Mouse (Mus musculus): ENCODE data around the gene Dnah12.
"Not testable (repeated sequence)": the region's sequence is repeated elsewhere in the genome, so short reads cannot be mapped to it uniquely, and the experiment has no call there.

Gene Dnah12

DNA sequence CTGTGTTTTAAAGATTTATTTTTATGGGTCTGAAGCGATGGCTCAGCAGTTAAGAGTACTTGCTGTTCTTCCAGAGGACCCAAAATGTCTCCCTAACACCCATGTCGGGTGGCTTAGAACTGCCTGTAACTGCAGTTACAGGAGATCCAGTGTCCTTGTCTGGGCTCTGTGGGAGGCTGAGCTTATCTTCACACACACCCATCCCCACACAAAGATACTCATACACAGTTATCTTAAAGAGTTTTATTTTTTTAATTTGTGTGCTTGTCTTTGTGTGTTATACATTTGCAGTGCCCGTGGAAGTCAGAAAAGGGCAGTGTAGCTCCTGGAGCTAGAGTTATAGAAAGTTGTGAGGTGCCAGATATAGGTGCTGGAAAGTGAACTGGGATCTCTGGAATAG lies 197.7 kb downstream of the Dnah12 start:
- DNase-seq, result no peak

DNA sequence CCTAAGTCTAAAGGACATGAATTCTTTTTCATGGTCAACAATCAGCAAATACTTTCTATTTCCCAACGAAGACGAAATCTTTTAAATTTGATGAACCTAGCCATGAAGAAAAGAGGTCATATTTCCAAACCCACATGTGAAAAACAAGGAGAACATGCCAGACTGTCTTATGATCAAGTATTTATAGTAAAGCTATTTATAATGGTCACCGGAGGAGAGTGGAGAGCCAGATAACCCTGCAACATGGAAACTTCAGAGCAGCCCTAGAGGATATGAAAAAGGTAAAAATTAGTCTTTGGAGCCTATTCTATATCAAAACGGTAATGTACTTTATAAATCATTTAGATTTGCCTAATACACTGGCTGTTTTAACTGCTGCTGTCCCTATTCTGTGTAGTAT lies 201.3 kb downstream of the Dnah12 start, which contains the start of gene Asb14:
Gene Asb14 (plus strand): TSS at position 166 of the 400 bp plus-strand sequence.
- no peak for DNase-seq

GRCm38 (mm10) chr14:26899490-26899889 lies 206.4 kb downstream of the Dnah12 start:
- DNase-seq, result no peak

- DNase-seq, result no peak
Measured at GRCm38 (mm10) chr14:26900893-26901292, 207.8 kb downstream of the Dnah12 start.

DNA sequence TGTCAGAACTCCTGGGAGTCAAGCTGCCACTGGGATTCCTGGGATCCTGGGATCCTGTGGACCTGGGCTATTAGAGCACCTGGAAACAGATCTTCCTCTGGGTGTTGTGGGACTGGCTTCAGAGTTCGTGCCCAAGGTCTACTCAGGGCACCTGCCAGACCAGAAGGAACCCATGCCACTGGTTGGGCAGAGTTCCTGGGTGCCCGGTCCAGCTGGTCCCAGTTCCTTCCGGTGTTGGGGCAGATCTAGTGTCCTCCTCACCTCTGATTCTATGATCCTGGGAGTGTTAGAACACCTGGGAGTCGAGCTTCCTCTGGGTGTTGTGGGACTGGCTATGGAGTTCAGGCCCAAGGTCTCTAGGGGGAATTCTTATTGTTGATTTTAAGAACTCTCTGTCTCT lies 214.3 kb downstream of the Dnah12 start:
- no peak for DNase-seq

DNA sequence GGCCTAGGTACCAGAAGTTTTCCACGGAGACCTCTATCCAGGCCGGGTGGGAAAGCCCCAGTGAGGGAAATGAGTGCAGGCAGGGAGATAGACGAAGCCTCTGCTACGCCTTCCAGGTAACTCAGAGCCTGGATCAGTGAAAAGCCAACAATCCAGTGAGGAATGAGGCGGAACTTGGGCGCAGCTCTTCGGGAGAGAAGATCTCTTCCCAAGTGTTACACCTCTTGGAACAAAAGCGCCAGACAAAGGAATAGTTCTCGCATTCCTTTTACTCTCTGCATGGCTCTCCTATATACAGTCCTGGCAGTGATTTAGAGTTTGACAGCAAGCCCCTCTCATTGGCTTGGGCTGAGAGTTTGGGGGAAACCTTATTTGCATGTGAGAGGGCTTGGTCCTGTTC lies 217.4 kb downstream of the Dnah12 start:
- not testable (repeated sequence) for DNase-seq

DNA sequence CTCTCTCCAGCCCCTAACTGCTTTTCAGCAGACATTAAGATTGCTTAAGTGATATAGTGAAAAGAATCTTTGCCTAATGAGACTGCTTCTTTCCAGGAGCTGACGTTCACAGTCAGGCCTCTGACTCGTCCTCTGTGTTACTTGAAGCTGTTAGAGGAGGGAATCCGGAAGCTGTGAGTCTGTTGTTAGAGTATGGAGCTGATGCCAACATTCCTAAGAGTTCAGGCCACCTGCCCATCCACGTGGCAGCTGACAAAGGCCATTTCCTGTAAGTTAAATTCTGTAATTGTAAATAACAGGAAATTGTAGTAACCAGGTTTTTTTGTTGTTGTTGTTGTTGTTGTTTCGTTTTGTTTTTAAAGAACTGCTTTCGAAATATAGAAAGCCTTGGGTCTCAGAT lies 218.1 kb downstream of the Dnah12 start:
- DNase-seq, result peak; percentile 7

DNA sequence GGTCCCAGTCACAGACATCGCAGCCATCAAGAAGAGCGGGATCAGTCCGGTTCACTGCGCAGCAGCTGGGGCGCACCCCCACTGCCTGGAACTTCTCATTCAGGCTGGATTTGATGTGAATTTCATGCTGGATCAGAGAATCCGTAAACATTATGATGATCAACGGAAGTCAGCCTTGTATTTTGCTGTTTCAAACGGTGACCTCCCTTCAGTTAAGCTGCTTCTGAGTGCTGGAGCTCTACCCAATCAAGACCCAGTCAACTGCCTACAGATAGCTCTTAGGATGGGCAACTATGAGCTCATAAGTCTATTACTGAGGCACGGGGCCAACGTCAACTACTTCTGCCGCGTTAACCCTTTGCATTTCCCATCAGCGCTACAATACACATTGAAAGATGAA lies 218.8 kb downstream of the Dnah12 start:
- DNase-seq, result no peak

DNA sequence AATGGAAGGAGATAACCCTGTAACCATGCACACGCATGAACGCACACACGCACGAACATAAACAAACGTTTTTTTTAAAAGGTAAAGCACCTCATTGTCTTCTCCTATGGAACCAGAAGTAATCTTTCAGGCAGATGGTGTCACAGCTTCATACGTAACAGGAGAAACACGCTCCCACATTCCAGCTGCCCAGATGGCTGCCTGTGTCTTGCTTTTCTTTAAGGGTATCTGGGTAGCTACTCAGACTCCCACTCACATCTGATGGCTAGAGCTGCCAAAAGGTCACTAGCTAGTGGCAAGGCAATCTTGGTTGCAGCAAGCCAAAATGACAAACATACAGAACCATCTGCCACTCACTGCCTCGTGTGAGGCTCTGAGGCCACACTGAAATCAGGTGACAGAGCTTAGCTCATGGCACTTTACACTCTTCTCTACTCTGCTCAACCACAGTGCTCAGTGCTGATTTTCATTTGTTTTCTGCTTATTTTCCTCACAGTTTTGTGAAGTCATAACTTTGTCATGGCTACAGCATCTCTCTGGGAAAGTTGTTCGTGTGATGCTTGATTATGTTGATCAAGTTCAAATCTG lies 220.7 kb downstream of the Dnah12 start:
- no peak for DNase-seq

DNA sequence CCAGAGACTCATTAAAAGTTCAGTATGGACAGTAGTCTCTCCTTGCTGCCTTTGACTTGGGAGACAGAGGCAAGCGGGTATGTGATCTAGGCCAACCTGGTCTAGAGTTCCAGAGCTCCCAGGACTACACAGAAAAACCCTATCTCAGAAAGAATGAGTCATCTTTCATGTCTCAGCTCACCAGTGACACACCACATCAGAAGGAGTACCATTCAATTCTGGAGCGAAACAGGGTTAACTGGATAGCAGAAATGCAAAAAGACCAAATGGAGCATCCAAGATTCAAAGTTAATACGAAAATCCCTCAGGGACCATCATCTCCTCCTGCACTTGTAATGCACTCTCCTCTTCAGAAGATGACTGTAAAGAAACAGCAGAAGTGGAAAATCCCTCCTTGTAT lies 226.2 kb downstream of the Dnah12 start:
- DNase-seq, result no peak

- no peak for DNase-seq
Measured at GRCm38 (mm10) chr14:26923702-26924421, 230.8 kb downstream of the Dnah12 start.

GRCm38 (mm10) chr14:26934891-26935290 lies 241.8 kb downstream of the Dnah12 start:
- no peak for DNase-seq

DNA sequence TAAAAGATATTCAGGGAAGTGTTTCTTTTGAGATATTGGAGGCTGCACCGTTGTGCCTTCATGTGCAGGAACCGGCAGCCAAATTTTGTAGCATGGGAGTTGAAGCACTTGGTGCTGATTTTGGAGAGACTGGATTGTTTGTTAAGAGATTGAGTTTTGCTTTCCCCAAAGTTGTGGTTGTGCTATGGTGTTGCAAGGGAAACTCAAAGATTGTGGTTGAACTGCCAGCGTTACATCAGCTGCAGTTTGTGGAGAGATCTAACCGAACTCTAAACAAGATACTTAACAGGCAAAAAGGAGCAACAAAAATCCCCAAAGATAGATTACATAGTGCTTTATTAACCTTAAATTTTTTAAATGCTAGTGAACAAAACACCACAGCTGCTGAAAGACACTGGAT lies 242.5 kb downstream of the Dnah12 start:
- DNase-seq, result no peak
